Mouse (Mus musculus): ENCODE results near the gene Sdad1. TPM values are rescaled to one million over a fixed set of nuclear protein-coding genes. Genes with fewer than 3 reads are reported as not detected.
A peak's percentile ranks its signal among the peaks of the same experiment; 100 is the strongest.
"Not testable (repeated sequence)": the region's sequence is repeated elsewhere in the genome, so short reads cannot be mapped to it uniquely, and the experiment has no call there.

The Sdad1 gene
- total RNA-seq (2022) = 10 to 100 TPM; 15.4 to 21.1 (median 18.4) TPM

GRCm38 (mm10) chr5:92309681-92310511 lies at the start of gene Sdad1:
TSS of gene Sdad1 (minus strand) at chr5:92310479.
- DNase-seq (ENCODE audit: low spot score in 2 of 2) = peak; percentile 88

- no peak for DNase-seq (ENCODE audit: low spot score in 2 of 2)
Observed at GRCm38 (mm10) chr5:92358767-92359455, 48.6 kb upstream of the Sdad1 start.

GRCm38 (mm10) chr5:92358033-92358432 lies 47.8 kb upstream of the Sdad1 start:
- DNase-seq (ENCODE audit: low spot score in 2 of 2) = no peak

GRCm38 (mm10) chr5:92353517-92353916 lies 43.2 kb upstream of the Sdad1 start:
- peak; percentile 27 to 59 for DNase-seq (ENCODE audit: low spot score in 2 of 2)

- DNase-seq (ENCODE audit: low spot score in 2 of 2) = not testable (repeated sequence)
Observed at GRCm38 (mm10) chr5:92352716-92353115, 42.4 kb upstream of the Sdad1 start.

GRCm38 (mm10) chr5:92349731-92350130 lies 39.5 kb upstream of the Sdad1 start:
- DNase-seq (ENCODE audit: low spot score in 2 of 2) = no peak

- DNase-seq (ENCODE audit: low spot score in 2 of 2) = peak; percentile 23 to 26
Observed at GRCm38 (mm10) chr5:92348794-92349413, 38.6 kb upstream of the Sdad1 start, which contains the start of gene Cxcl10. TSS of gene Cxcl10 (minus strand) at chr5:92348889.

GRCm38 (mm10) chr5:92345006-92345405 lies 34.7 kb upstream of the Sdad1 start:
- peak in 1 of 2 experiments; percentile 47 for DNase-seq (ENCODE audit: low spot score in 2 of 2)

- DNase-seq (ENCODE audit: low spot score in 2 of 2) = no peak
Observed at GRCm38 (mm10) chr5:92340606-92341005, 30.3 kb upstream of the Sdad1 start.

- no peak for DNase-seq (ENCODE audit: low spot score in 2 of 2)
Observed at GRCm38 (mm10) chr5:92336743-92337142, 26.5 kb upstream of the Sdad1 start.

- DNase-seq (ENCODE audit: low spot score in 2 of 2) = peak in 1 of 2 experiments; percentile 41
Observed at GRCm38 (mm10) chr5:92332359-92332840, 22.1 kb upstream of the Sdad1 start.

GRCm38 (mm10) chr5:92331635-92332338 lies 21.5 kb upstream of the Sdad1 start, which contains the start of gene Art3:
TSS of gene Art3 (plus strand) at chr5:92331827.
- no peak for DNase-seq (ENCODE audit: low spot score in 2 of 2)

GRCm38 (mm10) chr5:92331122-92331521 lies 20.8 kb upstream of the Sdad1 start:
- no peak for DNase-seq (ENCODE audit: low spot score in 2 of 2)

GRCm38 (mm10) chr5:92327929-92328328 lies 17.6 kb upstream of the Sdad1 start, which contains the start of gene Cxcl9:
TSS of gene Cxcl9 (minus strand) at chr5:92328079.
- no peak for DNase-seq (ENCODE audit: low spot score in 2 of 2)

GRCm38 (mm10) chr5:92327367-92327766 lies 17.1 kb upstream of the Sdad1 start:
- DNase-seq (ENCODE audit: low spot score in 2 of 2) = no peak

GRCm38 (mm10) chr5:92323264-92323663 lies 13.0 kb upstream of the Sdad1 start:
- DNase-seq (ENCODE audit: low spot score in 2 of 2) = peak; percentile 63 to 81

- no peak for DNase-seq (ENCODE audit: low spot score in 2 of 2)
Observed at GRCm38 (mm10) chr5:92322612-92323011, 12.3 kb upstream of the Sdad1 start.

GRCm38 (mm10) chr5:92321631-92322400 lies 11.5 kb upstream of the Sdad1 start:
- DNase-seq (ENCODE audit: low spot score in 2 of 2) = no peak

GRCm38 (mm10) chr5:92318596-92318995 lies 8.3 kb upstream of the Sdad1 start:
- peak in 1 of 2 experiments; percentile 33 for DNase-seq (ENCODE audit: low spot score in 2 of 2)

- no peak for DNase-seq (ENCODE audit: low spot score in 2 of 2)
Observed at GRCm38 (mm10) chr5:92318119-92318518, 7.8 kb upstream of the Sdad1 start.
